Mouse (Mus musculus) telencephalon, adult 2 months (tissue): ENCODE data around the gene Numbl.
A peak's percentile ranks its signal among the peaks of the same experiment; 100 is the strongest.

Experiments used
- DNase-seq: peaks from one replicate; pipeline ENCODE4 v3.0.0-alpha.2; 2011; ENCODE audit warnings: low read depth, low spot score

Numbl gene

DNA sequence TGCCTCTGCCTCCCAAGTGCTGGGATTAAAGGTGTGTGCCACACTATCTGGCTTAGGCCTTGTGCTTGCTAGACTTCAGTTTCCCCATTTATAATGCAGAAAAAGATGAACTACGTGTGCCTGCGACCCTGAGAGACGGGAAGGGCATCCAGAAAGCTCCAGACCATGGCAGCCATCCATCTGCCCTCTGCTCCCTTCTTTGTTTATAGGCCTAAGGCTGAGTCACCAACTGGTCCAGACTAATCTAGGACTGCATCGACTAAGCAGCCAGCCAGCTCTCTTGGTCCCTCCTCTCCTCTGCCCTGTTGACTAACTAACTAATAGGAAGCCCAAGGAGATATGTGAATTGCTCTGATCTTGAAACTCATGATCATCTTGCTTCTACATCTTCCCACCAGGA is 37.7 kb downstream of the Numbl start:
- DNase-seq = no peak

GRCm38 (mm10) chr7:27296518-27296917 is 38.3 kb downstream of the Numbl start:
- DNase-seq = no peak

DNA sequence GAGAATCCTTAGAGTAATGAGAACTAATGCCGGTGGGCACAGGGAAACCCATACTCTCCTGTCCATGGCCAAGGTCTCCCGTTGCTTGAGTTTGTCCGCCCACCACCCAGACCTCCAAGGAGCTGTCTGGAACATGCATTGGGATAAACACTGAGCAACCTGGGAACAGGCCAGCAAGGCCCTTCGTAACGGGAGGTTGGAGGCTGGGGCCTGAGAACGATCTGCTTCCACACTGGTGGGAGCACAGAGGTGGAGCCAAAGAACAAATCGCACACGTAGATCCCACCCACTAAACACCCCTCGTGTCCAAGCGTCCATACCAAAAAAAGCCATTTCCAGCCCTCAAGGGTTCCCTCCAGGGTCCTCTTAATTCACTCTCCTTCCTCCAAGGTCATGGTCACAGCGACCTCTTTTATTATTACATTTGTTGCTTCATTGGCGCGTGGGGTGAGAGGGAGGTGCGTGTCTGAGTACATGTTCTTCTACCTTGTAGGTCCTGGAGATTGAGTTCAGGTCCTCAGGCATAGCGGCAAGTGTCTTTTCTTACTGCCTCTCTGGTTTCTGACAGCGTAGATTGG is 39.9 kb downstream of the Numbl start:
- no peak for DNase-seq

DNA sequence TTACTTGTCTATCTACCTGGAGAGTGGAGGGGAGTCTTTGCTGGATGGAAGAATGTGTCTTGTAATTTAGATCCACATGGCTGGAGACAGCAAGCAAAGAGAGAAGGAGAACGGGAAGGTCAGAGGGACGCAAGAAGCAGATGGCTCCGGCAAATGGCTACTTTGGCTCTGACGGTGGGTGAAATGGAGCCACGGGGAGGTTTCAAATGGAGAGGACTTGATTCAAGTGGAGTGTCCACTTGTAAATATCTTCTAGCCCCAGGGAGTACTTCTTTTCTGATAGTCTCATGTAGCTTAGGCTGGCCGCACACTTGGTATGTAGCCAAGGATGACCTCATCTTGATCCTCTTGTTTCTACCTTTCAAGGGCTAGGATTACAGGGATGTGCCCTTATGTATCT is 40.6 kb downstream of the Numbl start:
- DNase-seq = no peak

DNA sequence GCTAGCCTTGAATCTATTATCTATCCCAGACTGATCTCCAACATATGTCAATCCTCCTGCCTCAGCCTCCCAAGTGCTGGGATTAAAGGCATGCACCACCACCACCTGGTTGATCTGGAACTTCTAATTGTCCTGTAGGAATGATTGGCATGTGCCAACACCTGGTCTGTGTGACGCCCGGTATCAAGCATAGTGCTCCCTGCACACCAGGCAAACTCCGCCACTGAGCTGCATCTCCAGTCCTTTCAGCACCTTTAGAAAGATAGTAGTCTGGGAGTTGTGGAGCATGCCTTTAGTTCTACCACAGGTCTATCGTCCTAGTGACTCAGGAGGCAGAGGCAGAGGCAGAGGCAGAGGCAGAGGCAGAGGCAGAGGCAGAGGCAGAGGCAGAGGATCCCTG is 42.1 kb downstream of the Numbl start:
- DNase-seq = no peak

- peak; percentile 54 for DNase-seq
Measured at GRCm38 (mm10) chr7:27300801-27301200, 42.6 kb downstream of the Numbl start.

GRCm38 (mm10) chr7:27302172-27302571 is 43.9 kb downstream of the Numbl start:
- DNase-seq = no peak

DNA sequence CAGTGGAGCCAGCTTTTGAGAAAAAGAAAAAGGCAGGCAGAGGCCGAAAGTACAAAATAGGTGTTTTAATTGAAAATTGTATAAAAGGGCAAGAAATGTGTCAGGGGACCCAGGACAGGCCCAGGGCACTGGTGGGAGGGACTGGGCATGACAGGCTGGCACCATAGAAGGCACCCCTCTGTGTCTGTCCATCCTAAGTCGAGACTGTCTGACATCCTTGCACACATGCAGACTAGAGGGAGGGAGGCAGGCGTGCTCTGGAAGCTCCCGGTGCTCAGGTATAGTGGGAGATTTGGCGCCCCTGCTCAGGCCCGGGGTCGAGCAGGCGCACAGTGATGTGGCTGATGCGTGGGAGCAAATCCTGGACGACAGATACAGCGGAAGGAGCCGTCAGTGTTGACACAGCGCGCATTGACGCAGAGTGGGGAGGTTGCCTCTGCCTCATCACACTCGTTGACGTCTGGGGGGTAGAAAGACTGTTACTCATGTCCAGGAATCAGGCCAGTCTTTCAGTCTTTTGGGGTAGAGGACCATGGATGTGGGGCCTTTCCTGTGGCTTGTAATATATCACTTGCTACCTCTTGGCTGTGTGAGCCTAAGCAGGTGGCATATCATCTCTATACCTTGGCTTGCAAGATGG is 47.0 kb downstream of the Numbl start:
- no peak for DNase-seq

- no peak for DNase-seq
Measured at GRCm38 (mm10) chr7:27306161-27307160, 48.2 kb downstream of the Numbl start.

DNA sequence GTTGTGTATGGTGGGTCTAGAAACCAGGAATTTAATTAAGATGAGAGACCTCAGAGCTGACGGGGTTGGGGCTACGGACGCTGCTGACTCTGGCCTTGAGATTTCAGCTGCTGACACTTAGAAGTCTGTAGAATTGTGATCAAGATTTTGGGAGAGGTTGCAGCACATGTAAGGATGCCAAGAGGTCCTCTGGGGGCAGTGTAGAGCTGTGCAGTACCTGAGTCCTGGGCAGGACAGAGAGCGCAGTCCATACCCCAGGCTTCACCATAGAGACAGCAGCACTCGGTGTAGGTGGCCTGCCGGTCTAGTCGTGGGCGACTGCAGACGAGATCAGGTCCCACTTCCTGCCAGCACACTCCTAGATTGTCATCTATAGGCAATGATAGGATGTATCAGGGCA is 49.3 kb downstream of the Numbl start:
- DNase-seq = no peak

GRCm38 (mm10) chr7:27308821-27309549 is 50.8 kb downstream of the Numbl start:
- no peak for DNase-seq

GRCm38 (mm10) chr7:27309832-27310231 is 51.6 kb downstream of the Numbl start:
- DNase-seq = no peak

DNA sequence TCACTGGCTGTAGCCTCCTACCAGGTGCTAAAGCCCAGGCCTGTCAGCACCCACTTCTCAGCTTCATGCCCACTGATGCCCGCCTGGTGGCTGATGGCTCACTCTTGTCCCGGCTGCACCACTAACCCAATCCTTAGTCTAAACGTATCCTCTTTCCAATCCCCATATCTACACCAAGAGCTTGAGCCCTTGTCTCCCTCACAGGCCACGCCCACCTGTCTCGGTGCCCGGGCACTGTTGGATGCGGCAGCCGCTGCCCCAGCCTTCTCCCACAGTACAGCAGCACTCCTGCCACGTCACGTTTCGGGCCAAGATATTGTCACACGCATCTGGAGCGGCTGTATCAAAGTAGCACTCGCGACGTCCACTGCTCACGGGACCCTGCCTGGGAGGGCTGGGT is 52.1 kb downstream of the Numbl start:
- DNase-seq = no peak

GRCm38 (mm10) chr7:27310996-27311535 is 52.8 kb downstream of the Numbl start:
- no peak for DNase-seq

GRCm38 (mm10) chr7:27311651-27312284 is 53.5 kb downstream of the Numbl start:
- DNase-seq = no peak

DNA sequence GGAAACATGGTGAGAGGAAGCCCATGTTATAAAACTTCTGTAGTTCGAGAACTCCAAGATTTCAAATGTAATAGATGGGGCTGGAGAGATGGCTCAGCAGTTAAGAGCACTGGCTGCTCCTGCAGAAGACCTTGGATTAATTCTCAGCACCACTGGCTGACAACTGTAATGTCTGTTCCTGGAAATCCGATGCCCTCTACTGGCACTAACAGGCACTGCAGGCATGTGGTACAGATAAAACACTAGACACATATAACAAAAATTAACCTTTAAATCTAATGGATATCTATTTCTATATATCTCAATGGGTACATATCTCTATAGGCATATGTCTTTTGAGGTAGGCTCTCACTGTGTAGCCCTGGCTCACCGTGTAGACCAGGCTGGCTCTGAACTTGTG is 56.2 kb downstream of the Numbl start:
- no peak for DNase-seq

- no peak for DNase-seq
Measured at GRCm38 (mm10) chr7:27315958-27316357, 57.7 kb downstream of the Numbl start.

GRCm38 (mm10) chr7:27319411-27319810 is 61.2 kb downstream of the Numbl start:
- DNase-seq = no peak

DNA sequence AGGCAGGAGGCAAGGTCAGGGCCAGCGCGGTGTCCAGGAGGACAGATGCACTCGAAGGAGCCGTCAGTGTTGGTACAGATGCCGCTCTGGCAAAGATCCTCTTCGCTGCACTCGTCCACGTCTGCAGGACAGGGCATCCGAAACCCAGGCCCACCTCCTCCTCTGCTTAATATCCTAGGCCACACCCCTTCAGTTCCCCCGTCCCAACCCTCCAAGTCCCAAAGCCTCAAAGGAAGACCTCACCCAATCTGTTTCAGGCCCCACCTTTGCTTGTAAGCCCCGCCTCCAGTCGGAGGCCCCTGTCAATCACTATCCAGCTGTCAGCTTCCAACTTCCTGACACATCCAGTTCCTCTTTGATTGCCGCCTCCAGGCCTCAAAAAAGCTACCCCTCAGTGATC is 64.1 kb downstream of the Numbl start:
- no peak for DNase-seq

DNA sequence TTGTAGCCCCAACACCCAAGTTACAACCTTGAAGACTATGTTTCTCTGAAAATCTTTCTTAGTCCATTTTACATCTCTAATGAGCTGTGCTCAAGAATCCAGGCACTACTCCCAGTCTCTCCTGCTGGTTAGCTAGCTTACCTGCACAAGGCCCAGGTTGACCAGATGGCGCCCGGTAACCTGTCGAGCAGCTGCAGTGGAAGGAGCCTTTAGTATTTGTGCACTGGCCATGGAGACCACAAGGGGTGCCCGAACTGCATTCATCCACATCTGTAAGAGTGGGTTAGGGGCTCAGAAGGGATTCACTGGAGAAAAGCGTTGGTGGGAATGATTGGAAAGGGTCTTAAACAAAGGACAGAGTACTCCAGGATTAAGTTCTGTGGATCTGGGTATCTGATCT is 64.8 kb downstream of the Numbl start:
- no peak for DNase-seq

DNA sequence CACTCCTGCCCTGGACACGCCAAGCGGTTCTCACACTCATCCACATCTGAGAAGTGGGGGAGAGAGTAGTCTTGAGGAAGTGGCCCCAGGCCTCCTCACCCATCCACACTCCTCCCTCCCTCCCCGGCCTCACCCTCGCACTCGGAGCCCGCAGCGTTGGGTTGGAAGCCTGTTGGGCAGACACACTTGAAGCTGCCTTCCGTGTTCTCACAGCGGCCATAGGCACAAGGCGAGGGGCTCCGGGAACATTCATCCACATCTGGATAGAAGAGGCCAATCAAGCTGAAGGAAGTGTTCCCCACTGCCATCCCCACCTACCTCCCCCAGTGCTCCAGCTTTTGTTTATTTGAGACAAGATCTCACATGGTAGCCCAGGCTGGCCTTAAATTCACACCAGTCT is 65.9 kb downstream of the Numbl start:
- no peak for DNase-seq
